ENCODE assay signal across 18 mouse cellular contexts in the genomic region with DNA sequence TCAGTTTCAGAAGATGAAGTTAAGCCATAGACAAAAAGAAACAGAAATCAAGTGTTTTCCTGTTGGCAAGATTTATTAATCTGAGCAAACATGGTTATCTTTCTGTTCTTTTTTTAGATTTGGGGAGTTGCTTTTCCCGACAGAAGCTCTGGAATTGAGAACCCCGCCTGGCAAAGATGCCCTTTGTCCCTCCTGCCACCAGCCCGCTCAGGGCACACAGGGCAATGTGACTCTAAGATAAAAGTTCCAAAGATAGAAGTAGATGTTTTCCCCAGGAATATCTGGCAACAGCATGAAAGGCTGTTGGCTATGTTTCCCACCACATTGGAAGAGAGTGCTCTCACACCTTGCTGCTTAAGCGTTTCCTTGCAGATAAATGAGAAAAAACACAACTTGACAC.
DNase-seq lines count a peak whose midpoint lies in the region; ATAC-seq and TF ChIP-seq lines count a peak whose summit lies in the region.
"Had no signal": no experiment of that assay in that cellular context is flagged by ENCODE, and none has a peak within 500 bp of the region (broad histone marks: within the 10 kb centered on the region; RNA-seq: fewer than 3 reads in every experiment).

No protein-coding gene starts in this region.

- H3K4me2 ChIP-seq in forebrain, postnatal 0 days (ENCODE audit: low read depth), result no peak overlapping the region
- H3K4me2 ChIP-seq: forebrain, embryonic 15.5 days; neural tube, embryonic 13.5 days; stomach, embryonic 15.5 days had no signal

- H3K9ac ChIP-seq in forebrain, postnatal 0 days, result no peak overlapping the region
- H3K9ac ChIP-seq: forebrain, embryonic 15.5 days; neural tube, embryonic 13.5 days; stomach, embryonic 15.5 days had no signal

- H3K27me3 ChIP-seq in heart, embryonic 10.5 days (ENCODE audit: insufficient read depth, poor library complexity, severe bottlenecking), result no peaks in the 10 kb centered on the region
- H3K27me3 ChIP-seq in forebrain, postnatal 0 days (ENCODE audit: insufficient read depth, low read length), result no peaks in the 10 kb centered on the region
- H3K27me3 ChIP-seq: forebrain, embryonic 15.5 days; neural tube, embryonic 13.5 days; stomach, embryonic 15.5 days had no signal

- DNase-seq in heart, adult 8-10 months (ENCODE audit: low spot score), result peak; percentile 26
- DNase-seq in heart, embryonic 10.5 days (ENCODE audit: low spot score), result no peak
- peak; percentile 41 for DNase-seq in ovary, postnatal 36 days (ENCODE audit: low spot score)
- DNase-seq in ovary, postnatal 10 days (ENCODE audit: low spot score), result no peak
- peak; percentile 9 to 19 for DNase-seq in heart, postnatal 14 days
- DNase-seq in kidney, postnatal 25 days, result peak; percentile 31 to 67
- DNase-seq in urinary bladder, postnatal 36 days (ENCODE audit: low spot score in 2 of 2), result no peak
- DNase-seq in forebrain, postnatal 0 days, result no peak
- DNase-seq: cerebellum, adult 11 months; cerebellum, postnatal 36 days; gastrocnemius, adult 2 months; layer of hippocampus, adult 9-11 months; thymus, postnatal 14 days had no signal

- H3K4me1 ChIP-seq in heart, embryonic 10.5 days, result 0 out of 2 replicates have a peak, but pooled peaks cover 7% of the 10 kb centered on the region
- H3K4me1 ChIP-seq in forebrain, postnatal 0 days (ENCODE audit: insufficient read depth), result no peaks in the 10 kb centered on the region
- H3K4me1 ChIP-seq: embryonic facial prominence, embryonic 10.5 days; forebrain, embryonic 15.5 days; neural tube, embryonic 13.5 days; stomach, embryonic 15.5 days had no signal

- no peaks in the 10 kb centered on the region for H3K36me3 ChIP-seq in heart, embryonic 10.5 days
- H3K36me3 ChIP-seq in forebrain, postnatal 0 days (ENCODE audit: insufficient read depth), result no peaks in the 10 kb centered on the region
- H3K36me3 ChIP-seq: embryonic facial prominence, embryonic 10.5 days; forebrain, embryonic 15.5 days; neural tube, embryonic 13.5 days; stomach, embryonic 15.5 days had no signal

- intact Hi-C loops in heart, postnatal 14 days (cut with DNase I), result loop anchor here (2.0 to 5.0 kb wide), 2 partner anchors 52 to 214 kb away; no protein-coding TSS in a partner anchor

- no peak for ATAC-seq in forebrain, postnatal 0 days
- ATAC-seq: forebrain, embryonic 15.5 days had no signal

- no peak overlapping the region for H3K27ac ChIP-seq in heart, embryonic 10.5 days
- no peak overlapping the region for H3K27ac ChIP-seq in forebrain, postnatal 0 days (ENCODE audit: low read depth, low read length)
- H3K27ac ChIP-seq: embryonic facial prominence, embryonic 10.5 days; forebrain, embryonic 15.5 days; gastrocnemius, adult 2 months; neural tube, embryonic 13.5 days; stomach, embryonic 15.5 days had no signal

- H3K4me3 ChIP-seq in heart, embryonic 10.5 days, result no peak overlapping the region
- H3K4me3 ChIP-seq in forebrain, postnatal 0 days (ENCODE audit: low read depth, low read length), result no peak overlapping the region
- H3K4me3 ChIP-seq: embryonic facial prominence, embryonic 10.5 days; erythroblast, embryonic 14.5 days; forebrain, embryonic 15.5 days; gastrocnemius, adult 2 months; neural tube, embryonic 13.5 days; stomach, embryonic 15.5 days had no signal

- TF ChIP-seq CTCF in forebrain, postnatal 0 days (IDR thresholded peaks at IDR 0.05; ENCODE audit: low read depth), result no peak

- H3K9me3 ChIP-seq in heart, embryonic 10.5 days, result no peaks in the 10 kb centered on the region
- no peaks in the 10 kb centered on the region for H3K9me3 ChIP-seq in forebrain, postnatal 0 days (ENCODE audit: low read length)
- H3K9me3 ChIP-seq: embryonic facial prominence, embryonic 10.5 days; forebrain, embryonic 15.5 days; neural tube, embryonic 13.5 days; stomach, embryonic 15.5 days had no signal

- 23% methylated on average over 4 of the region's 4 CpGs for WGBS in heart, embryonic 10.5 days
- WGBS in forebrain, postnatal 0 days, result 82% methylated on average over 4 of the region's 4 CpGs

Comparison
In these comparisons a context has a peak if more than half of its experiments do, and no peak if none do; other contexts are left out.
1. DNase-seq: peak in heart, adult 8-10 months (single experiment), ovary, postnatal 36 days (single experiment), heart, postnatal 14 days (2 of 2) and kidney, postnatal 25 days (2 of 2); none in heart, embryonic 10.5 days (single experiment), ovary, postnatal 10 days (single experiment), urinary bladder, postnatal 36 days (0 of 2) and forebrain, postnatal 0 days (single experiment).